Mouse (Mus musculus) CH12.LX (cell line): ENCODE data around the gene Arl5c.

Source experiments
- CHD2 ChIP-seq: IDR thresholded peaks from 2 replicates; pipeline ENCODE4 v1.6.1; 2011; ENCODE audit warnings: low read length, improper control_type of control experiment
- CTCF ChIP-seq, 2 experiments: IDR thresholded peaks in 1 of 2; conservative IDR thresholded peaks in 1 of 2; 2 replicates each; pipeline ENCODE4 v1.5.1; 2011 to 2012; ENCODE audit warnings: low read depth in 2 of 2, low read length in 2 of 2, improper control_type of control experiment in 1 of 2, inconsistent platforms in 1 of 2, mild to moderate bottlenecking in 1 of 2, moderate library complexity in 1 of 2
- E2F4 ChIP-seq: IDR thresholded peaks from 2 replicates; pipeline ENCODE4 v1.6.1; 2011; ENCODE audit warnings: low read depth, low read length, improper control_type of control experiment; ENCODE audit not compliant: insufficient replicate concordance
- EP300 ChIP-seq: IDR thresholded peaks from 2 replicates; pipeline ENCODE4 v1.6.1; 2011; ENCODE audit warnings: low read length, improper control_type of control experiment
- MXI1 ChIP-seq: IDR thresholded peaks from 2 replicates; pipeline ENCODE4 v1.6.1; 2011; ENCODE audit warnings: mild to moderate bottlenecking, low read depth, low read length, improper control_type of control experiment
- NRF1 ChIP-seq: IDR thresholded peaks from 2 replicates; pipeline ENCODE4 v1.6.1; 2014; ENCODE audit warnings: low read depth, mild to moderate bottlenecking, inconsistent platforms, low read length, improper control_type of control experiment, moderate library complexity
- ZC3H11A ChIP-seq: IDR thresholded peaks from 2 replicates; pipeline ENCODE4 v1.6.1; 2012; ENCODE audit warnings: low read depth, mild to moderate bottlenecking, inconsistent platforms, low read length, improper control_type of control experiment
- ZNF384 ChIP-seq: IDR thresholded peaks from 2 replicates; pipeline ENCODE4 v1.6.1; 2012; ENCODE audit warnings: low read depth, low read length, improper control_type of control experiment, inconsistent platforms

GRCm38 (mm10) chr11:97968385-97968784 lies 27.6 kb downstream of the Arl5c start:
- no peak for TF ChIP-seq EP300
- TF ChIP-seq ZC3H11A = no peak
- no peak for TF ChIP-seq NRF1
- TF ChIP-seq E2F4 = no peak
- TF ChIP-seq CTCF (conservative IDR thresholded peaks at IDR 0.05 in 1 of 2, IDR thresholded peaks at IDR 0.05 in 1 of 2; ENCODE audit: low read depth in 2 of 2, low read length in 2 of 2) = 0 out of 4 replicates have a peak, but pooled peaks of 1 of the 2 experiments have one; percentile 24
- no peak for TF ChIP-seq ZNF384
- TF ChIP-seq CHD2 = no peak
- TF ChIP-seq MXI1 = no peak
